Mouse (Mus musculus): ENCODE measurements around the gene Nktr. TPM values are rescaled to one million over a fixed set of nuclear protein-coding genes. Genes with fewer than 3 reads are reported as not detected.

Nktr gene
- polyA plus RNA-seq, 1 experiment from 2014 or later, result 62.0 TPM

GRCm38 (mm10) chr9:121754624-121755023 lies 35.7 kb downstream of the Nktr start:
- peaks cover 12% of the 10 kb centered on the region for H3K4me1 ChIP-seq
- H3K9ac ChIP-seq, result no peak overlapping the region
- ATAC-seq (ENCODE audit: insufficient read depth, low FRiP score, low read depth), result no peak
- H3K9me3 ChIP-seq, result no peaks in the 10 kb centered on the region
- 91% methylated on average over 3 of the region's 3 CpGs for WGBS
- no peak overlapping the region for H3K4me3 ChIP-seq (replicated peaks)
- H3K4me2 ChIP-seq, result no peak overlapping the region
- H3K27me3 ChIP-seq (replicated peaks), result no peaks in the 10 kb centered on the region
- H3K27ac ChIP-seq, result no peak overlapping the region
- H3K36me3 ChIP-seq, result peaks cover 54% of the 10 kb centered on the region

GRCm38 (mm10) chr9:121756785-121757184 lies 37.8 kb downstream of the Nktr start:
- Histone ChIP-seq H3K4me1 (peaks cover 26% of the 10 kb centered on the region), H3K27me3 (replicated peaks) (no peaks in the 10 kb centered on the region), H3K4me2 (no peak overlapping the region), H3K9me3 (no peaks in the 10 kb centered on the region), H3K36me3 (peaks cover 32% of the 10 kb centered on the region), H3K4me3 (replicated peaks) (no peak overlapping the region), H3K27ac (no peak overlapping the region), H3K9ac (no peak overlapping the region)
- 85% methylated on average over 3 of the region's 3 CpGs for WGBS
- ATAC-seq (ENCODE audit: insufficient read depth, low FRiP score, low read depth), result no peak

- Histone ChIP-seq H3K27me3 (replicated peaks) (no peaks in the 10 kb centered on the region), H3K27ac (0 out of 2 replicates have a peak overlapping the region, but pooled peaks have one; percentile 32), H3K4me3 (replicated peaks) (no peak overlapping the region), H3K36me3 (peaks cover 26% of the 10 kb centered on the region), H3K4me1 (peaks cover 27% of the 10 kb centered on the region), H3K9ac (no peak overlapping the region), H3K9me3 (no peaks in the 10 kb centered on the region), H3K4me2 (no peak overlapping the region)
- ATAC-seq (ENCODE audit: insufficient read depth, low FRiP score, low read depth), result no peak
- 43% methylated on average over 3 of the region's 3 CpGs for WGBS
Observed at GRCm38 (mm10) chr9:121757432-121757831, 38.5 kb downstream of the Nktr start.

- H3K9me3 ChIP-seq, result no peaks in the 10 kb centered on the region
- ATAC-seq (ENCODE audit: insufficient read depth, low FRiP score, low read depth), result no peak
- H3K9ac ChIP-seq, result no peak overlapping the region; the same call in 1 of the 2 replicates
- peaks cover 27% of the 10 kb centered on the region for H3K4me1 ChIP-seq
- H3K4me3 ChIP-seq (replicated peaks), result peak overlapping the region; percentile 61
- 48% methylated on average over 10 of the region's 10 CpGs for WGBS
- 0 out of 2 replicates have a peak overlapping the region, but pooled peaks have one; percentile 32 for H3K27ac ChIP-seq
- peaks cover 27% of the 10 kb centered on the region for H3K36me3 ChIP-seq
- H3K27me3 ChIP-seq (replicated peaks), result no peaks in the 10 kb centered on the region
- peak overlapping the region; percentile 94 for H3K4me2 ChIP-seq
Observed at GRCm38 (mm10) chr9:121757835-121758814, 39.2 kb downstream of the Nktr start.

- H3K36me3 ChIP-seq, result peaks cover 26% of the 10 kb centered on the region
- H3K9ac ChIP-seq, result peak within 1 kb of the TSS; percentile 71
- no peaks in the 10 kb centered on the region for H3K27me3 ChIP-seq (replicated peaks)
- under 1% methylated on average over 91 of the region's 97 CpGs for WGBS
- peak within 1 kb of the TSS; percentile 94 for H3K4me2 ChIP-seq
- peak within 1 kb of the TSS; percentile 88 for H3K27ac ChIP-seq
- peak; percentile 72 for ATAC-seq (ENCODE audit: insufficient read depth, low FRiP score, low read depth)
- no peaks in the 10 kb centered on the region for H3K9me3 ChIP-seq
- peaks cover 27% of the 10 kb centered on the region for H3K4me1 ChIP-seq
- peak within 1 kb of the TSS; percentile 61 for H3K4me3 ChIP-seq (replicated peaks)
Observed at GRCm38 (mm10) chr9:121759091-121760081, 40.4 kb downstream of the Nktr start, which contains the start of gene Zfp651. Gene Zfp651, plus strand, starts transcription at chr9:121759330.

- Histone ChIP-seq H3K9me3 (no peaks in the 10 kb centered on the region), H3K36me3 (peaks cover 24% of the 10 kb centered on the region), H3K27me3 (replicated peaks) (no peaks in the 10 kb centered on the region), H3K4me3 (replicated peaks) (peak overlapping the region; percentile 61), H3K27ac (peak overlapping the region; percentile 88), H3K4me1 (peaks cover 27% of the 10 kb centered on the region), H3K9ac (peak overlapping the region; percentile 71), H3K4me2 (peak overlapping the region; percentile 94)
- ATAC-seq (ENCODE audit: insufficient read depth, low FRiP score, low read depth), result peak; percentile 64
- WGBS, result 2% methylated on average over 43 of the region's 43 CpGs
Observed at GRCm38 (mm10) chr9:121760271-121761090, 41.5 kb downstream of the Nktr start.

GRCm38 (mm10) chr9:121761091-121761665 lies 42.2 kb downstream of the Nktr start:
- 58% methylated on average over 10 of the region's 10 CpGs for WGBS
- Histone ChIP-seq H3K4me2 (peak overlapping the region; percentile 94), H3K9me3 (no peaks in the 10 kb centered on the region), H3K27ac (peak overlapping the region; percentile 88; the same call in 1 of the 2 replicates), H3K4me3 (replicated peaks) (peak overlapping the region; percentile 61), H3K36me3 (peaks cover 24% of the 10 kb centered on the region), H3K4me1 (peaks cover 27% of the 10 kb centered on the region), H3K27me3 (replicated peaks) (no peaks in the 10 kb centered on the region), H3K9ac (peak overlapping the region; percentile 19; the same call in 1 of the 2 replicates)
- no peak for ATAC-seq (ENCODE audit: insufficient read depth, low FRiP score, low read depth)

- peaks cover 22% of the 10 kb centered on the region for H3K36me3 ChIP-seq
- peaks cover 27% of the 10 kb centered on the region for H3K4me1 ChIP-seq
- no peak overlapping the region for H3K4me2 ChIP-seq
- H3K4me3 ChIP-seq (replicated peaks), result no peak overlapping the region
- 68% methylated on average over 8 of the region's 8 CpGs for WGBS
- H3K27ac ChIP-seq, result no peak overlapping the region
- no peaks in the 10 kb centered on the region for H3K27me3 ChIP-seq (replicated peaks)
- H3K9me3 ChIP-seq, result no peaks in the 10 kb centered on the region
- ATAC-seq (ENCODE audit: insufficient read depth, low FRiP score, low read depth), result no peak
- no peak overlapping the region for H3K9ac ChIP-seq
Observed at GRCm38 (mm10) chr9:121761787-121762186, 42.8 kb downstream of the Nktr start.

GRCm38 (mm10) chr9:121762248-121762647 lies 43.3 kb downstream of the Nktr start:
- peaks cover 20% of the 10 kb centered on the region for H3K36me3 ChIP-seq
- H3K27me3 ChIP-seq (replicated peaks), result no peaks in the 10 kb centered on the region
- H3K4me1 ChIP-seq, result peaks cover 27% of the 10 kb centered on the region
- no peak overlapping the region for H3K9ac ChIP-seq
- WGBS, result 84% methylated on average over 10 of the region's 10 CpGs
- H3K9me3 ChIP-seq, result no peaks in the 10 kb centered on the region
- no peak for ATAC-seq (ENCODE audit: insufficient read depth, low FRiP score, low read depth)
- H3K27ac ChIP-seq, result no peak overlapping the region
- no peak overlapping the region for H3K4me2 ChIP-seq
- no peak overlapping the region for H3K4me3 ChIP-seq (replicated peaks)

GRCm38 (mm10) chr9:121762761-121763160 lies 43.8 kb downstream of the Nktr start:
- no peaks in the 10 kb centered on the region for H3K9me3 ChIP-seq
- H3K4me1 ChIP-seq, result peaks cover 27% of the 10 kb centered on the region
- peaks cover 24% of the 10 kb centered on the region for H3K36me3 ChIP-seq
- no peaks in the 10 kb centered on the region for H3K27me3 ChIP-seq (replicated peaks)
- H3K4me3 ChIP-seq (replicated peaks), result no peak overlapping the region
- ATAC-seq (ENCODE audit: insufficient read depth, low FRiP score, low read depth), result no peak
- WGBS, result 92% methylated on average over 25 of the region's 25 CpGs
- no peak overlapping the region for H3K27ac ChIP-seq
- no peak overlapping the region for H3K9ac ChIP-seq
- H3K4me2 ChIP-seq, result no peak overlapping the region

All from stomach, embryonic 15.5 days (tissue).